ENCODE assay signal across 26 mouse cellular contexts in genomic region chr2:68978244-68978643, GRCm38 (mm10).
DNase-seq lines count a peak whose midpoint lies in the region; ATAC-seq and TF ChIP-seq lines count a peak whose summit lies in the region.
"Had no signal": no experiment of that assay in that cellular context is flagged by ENCODE, and none has a peak within 500 bp of the region (broad histone marks: within the 10 kb centered on the region; RNA-seq: fewer than 3 reads in every experiment).

No protein-coding gene starts in this region.

- 56% methylated on average over 9 of the region's 9 CpGs for WGBS in intestine, embryonic 16.5 days
- WGBS in intestine, embryonic 15.5 days = 56% methylated on average over 9 of the region's 9 CpGs
- WGBS in limb, embryonic 15.5 days = 37% methylated on average over 9 of the region's 9 CpGs
- WGBS in stomach, postnatal 0 days = 34% methylated on average over 9 of the region's 9 CpGs

- TF ChIP-seq CTCF in stomach, postnatal 0 days (IDR thresholded peaks at IDR 0.05; ENCODE audit: low read depth) = no peak

- H3K9me3 ChIP-seq in intestine, embryonic 16.5 days (ENCODE audit: control insufficient read depth, low read length) = no peaks in the 10 kb centered on the region
- no peaks in the 10 kb centered on the region for H3K9me3 ChIP-seq in intestine, embryonic 15.5 days
- no peaks in the 10 kb centered on the region for H3K9me3 ChIP-seq in megakaryocyte, embryonic 14.5 days
- H3K9me3 ChIP-seq in limb, embryonic 15.5 days = no peaks in the 10 kb centered on the region
- no peaks in the 10 kb centered on the region for H3K9me3 ChIP-seq in stomach, postnatal 0 days (ENCODE audit: control insufficient read depth, low read length)
- H3K9me3 ChIP-seq: heart, embryonic 13.5 days; liver, embryonic 13.5 days; midbrain, embryonic 10.5 days; midbrain, embryonic 15.5 days; neural tube, embryonic 12.5 days had no signal

- H3K9ac ChIP-seq in intestine, embryonic 16.5 days (ENCODE audit: low read depth, low read length) = no peak overlapping the region
- no peak overlapping the region for H3K9ac ChIP-seq in intestine, embryonic 15.5 days
- H3K9ac ChIP-seq in limb, embryonic 15.5 days = no peak overlapping the region
- no peak overlapping the region for H3K9ac ChIP-seq in stomach, postnatal 0 days (ENCODE audit: low read length)
- H3K9ac ChIP-seq: heart, embryonic 13.5 days; liver, embryonic 13.5 days; midbrain, embryonic 15.5 days; neural tube, embryonic 12.5 days had no signal

- no peak overlapping the region for H3K4me3 ChIP-seq in intestine, embryonic 16.5 days (ENCODE audit: low read length)
- no peak overlapping the region for H3K4me3 ChIP-seq in intestine, embryonic 15.5 days (replicated peaks)
- peak overlapping the region; percentile 84 for H3K4me3 ChIP-seq in megakaryocyte, embryonic 14.5 days (replicated peaks)
- H3K4me3 ChIP-seq in limb, embryonic 15.5 days = no peak overlapping the region
- no peak overlapping the region for H3K4me3 ChIP-seq in stomach, postnatal 0 days (ENCODE audit: low read depth, low read length)
- H3K4me3 ChIP-seq: heart, embryonic 13.5 days; left cerebral cortex, adult 2 months; liver, embryonic 13.5 days; midbrain, embryonic 10.5 days; midbrain, embryonic 15.5 days; neural tube, embryonic 12.5 days had no signal

- H3K4me1 ChIP-seq in intestine, embryonic 16.5 days (ENCODE audit: control insufficient read depth, insufficient read depth, low read length) = peaks cover 22% of the 10 kb centered on the region
- H3K4me1 ChIP-seq in intestine, embryonic 15.5 days (replicated peaks) = 0 out of 2 replicates have a peak, but pooled peaks cover 12% of the 10 kb centered on the region
- H3K4me1 ChIP-seq in megakaryocyte, embryonic 14.5 days = peaks cover 84% of the 10 kb centered on the region
- H3K4me1 ChIP-seq in limb, embryonic 15.5 days = peaks cover 19% of the 10 kb centered on the region
- peaks cover 5% of the 10 kb centered on the region; the same call in 1 of the 2 replicates for H3K4me1 ChIP-seq in stomach, postnatal 0 days (replicated peaks; ENCODE audit: control insufficient read depth, insufficient read depth)

- no peak for DNase-seq in stomach, postnatal 0 days (ENCODE audit: low spot score)
- no peak for DNase-seq in right cerebral cortex, adult 2 months (ENCODE audit: low spot score in 2 of 2)
- DNase-seq in kidney, adult 11 months = no peak
- DNase-seq: adrenal gland, postnatal 14 days; cerebellum, adult 11 months; cerebellum, adult 9-10 months; cerebellum, postnatal 36 days; heart, postnatal 14 days; kidney, adult 18-20 months; kidney, postnatal 10 days; liver, embryonic 13.5 days; right cerebral cortex, adult 18-20 months; thymus, adult 18-20 months; thymus, postnatal 36 days had no signal

- no peaks in the 10 kb centered on the region for H3K36me3 ChIP-seq in intestine, embryonic 16.5 days (ENCODE audit: control insufficient read depth, insufficient read depth, low read length)
- H3K36me3 ChIP-seq in intestine, embryonic 15.5 days = no peaks in the 10 kb centered on the region
- H3K36me3 ChIP-seq in megakaryocyte, embryonic 14.5 days (replicated peaks; ENCODE audit: low read length) = peaks cover 6% of the 10 kb centered on the region
- H3K36me3 ChIP-seq in limb, embryonic 15.5 days = no peaks in the 10 kb centered on the region
- H3K36me3 ChIP-seq in stomach, postnatal 0 days (ENCODE audit: control insufficient read depth, insufficient read depth, low read length) = no peaks in the 10 kb centered on the region
- H3K36me3 ChIP-seq: heart, embryonic 13.5 days; liver, embryonic 13.5 days; midbrain, embryonic 10.5 days; midbrain, embryonic 15.5 days; neural tube, embryonic 12.5 days had no signal

- no peak overlapping the region for H3K4me2 ChIP-seq in intestine, embryonic 16.5 days (ENCODE audit: low read depth, low read length)
- H3K4me2 ChIP-seq in intestine, embryonic 15.5 days (replicated peaks) = no peak overlapping the region
- no peak overlapping the region for H3K4me2 ChIP-seq in limb, embryonic 15.5 days
- 0 out of 2 replicates have a peak overlapping the region, but pooled peaks have one; percentile 3 for H3K4me2 ChIP-seq in stomach, postnatal 0 days (replicated peaks; ENCODE audit: low read depth)
- H3K4me2 ChIP-seq: heart, embryonic 13.5 days; midbrain, embryonic 15.5 days; neural tube, embryonic 12.5 days had no signal

- ATAC-seq in intestine, embryonic 16.5 days = no peak
- ATAC-seq in intestine, embryonic 15.5 days = no peak
- ATAC-seq in megakaryocyte, adult 5-6 weeks (ENCODE audit: poor library complexity, severe bottlenecking) = no peak
- no peak for ATAC-seq in limb, embryonic 15.5 days (ENCODE audit: insufficient number of reproducible peaks, low FRiP score, low TSS enrichment, low read depth)
- ATAC-seq in stomach, postnatal 0 days (ENCODE audit: low FRiP score, low TSS enrichment) = no peak
- ATAC-seq: forebrain, embryonic 16.5 days; lung, postnatal 0 days; midbrain, embryonic 15.5 days had no signal

- peak overlapping the region; percentile 51; the same call in 1 of the 2 replicates for H3K27ac ChIP-seq in intestine, embryonic 16.5 days (ENCODE audit: low read length)
- H3K27ac ChIP-seq in intestine, embryonic 15.5 days = no peak overlapping the region
- 0 out of 2 replicates have a peak overlapping the region, but pooled peaks have one; percentile 17 for H3K27ac ChIP-seq in limb, embryonic 15.5 days
- H3K27ac ChIP-seq in stomach, postnatal 0 days (replicated peaks) = peak overlapping the region; percentile 77
- H3K27ac ChIP-seq: heart, embryonic 13.5 days; midbrain, embryonic 10.5 days; midbrain, embryonic 15.5 days; neural tube, embryonic 12.5 days had no signal

- H3K27me3 ChIP-seq in intestine, embryonic 16.5 days (replicated peaks; ENCODE audit: control insufficient read depth, insufficient read depth, low read length) = no peaks in the 10 kb centered on the region
- no peaks in the 10 kb centered on the region for H3K27me3 ChIP-seq in intestine, embryonic 15.5 days (replicated peaks)
- no peaks in the 10 kb centered on the region for H3K27me3 ChIP-seq in megakaryocyte, embryonic 14.5 days (replicated peaks)
- no peaks in the 10 kb centered on the region for H3K27me3 ChIP-seq in limb, embryonic 15.5 days
- H3K27me3 ChIP-seq in stomach, postnatal 0 days (ENCODE audit: control insufficient read depth, insufficient read depth, low read length) = no peaks in the 10 kb centered on the region
- H3K27me3 ChIP-seq: heart, embryonic 13.5 days; liver, embryonic 13.5 days; midbrain, embryonic 15.5 days; neural tube, embryonic 12.5 days had no signal

- peak; percentile 80 for TF ChIP-seq EP300 in stomach, postnatal 0 days (optimal IDR thresholded peaks at IDR 0.05)
